Mouse (Mus musculus) G1E (cell line): ENCODE results near the gene Olfr9. TPM values are rescaled to one million over a fixed set of nuclear protein-coding genes. Genes with fewer than 3 reads are reported as not detected.
"Not testable (repeated sequence)": the region's sequence is repeated elsewhere in the genome, so short reads cannot be mapped to it uniquely, and the experiment has no call there.

Experiments used
- ATAC-seq: 2 replicates; pipeline ENCODE4 v1.8.0; 2016; ENCODE audit warnings: mild to moderate bottlenecking; ENCODE audit not compliant: insufficient number of reproducible peaks, poor library complexity, low FRiP score, severe bottlenecking; ENCODE audit errors: extremely low read depth
- DNase-seq: peaks from one replicate; pipeline ENCODE4 v3.0.0; 2012; ENCODE audit warnings: low spot score
- H3K27me3 ChIP-seq: 2 replicates; pipeline ENCODE4 v1.6.1; 2012; ENCODE audit warnings: mild to moderate bottlenecking, low read length, inconsistent platforms; ENCODE audit not compliant: insufficient read depth
- H3K36me3 ChIP-seq: replicated peaks from 2 replicates; pipeline ENCODE3; 2012; ENCODE audit warnings: mild to moderate bottlenecking, inconsistent platforms
- H3K4me1 ChIP-seq: 2 replicates; pipeline ENCODE4 v1.6.1; 2012; ENCODE audit warnings: low read depth, low read length, inconsistent platforms, mixed read lengths; ENCODE audit not compliant: insufficient read depth
- H3K4me3 ChIP-seq: 2 replicates; pipeline ENCODE4 v1.5.1; 2012; ENCODE audit warnings: low read depth, mild to moderate bottlenecking, inconsistent platforms, low read length, moderate library complexity, mixed read lengths
- H3K9me3 ChIP-seq: replicated peaks from 2 replicates; pipeline ENCODE4 v1.6.1; 2012; ENCODE audit warnings: inconsistent platforms
- CTCF ChIP-seq: IDR thresholded peaks from 2 replicates; pipeline ENCODE4 v1.5.1; 2012; ENCODE audit warnings: low read depth, low read length, inconsistent platforms, mixed read lengths
- GATA1 ChIP-seq: IDR thresholded peaks from 2 replicates; pipeline ENCODE4 v1.6.1; 2012; ENCODE audit warnings: borderline replicate concordance, low read length, inconsistent platforms, mixed read lengths
- GATA2 ChIP-seq: IDR thresholded peaks from 2 replicates; pipeline ENCODE4 v1.6.1; 2012; ENCODE audit warnings: low read depth, low read length, inconsistent platforms, borderline replicate concordance
- POLR2AphosphoS5 ChIP-seq: IDR thresholded peaks from 2 replicates; pipeline ENCODE4 v1.6.1; 2012; ENCODE audit warnings: low read depth, low read length, inconsistent platforms; ENCODE audit not compliant: insufficient replicate concordance
- TAL1 ChIP-seq: conservative IDR thresholded peaks from 2 replicates; pipeline ENCODE4 v1.6.1; 2012; ENCODE audit warnings: low read depth, low read length, inconsistent platforms, mixed read lengths
- polyA plus RNA-seq: library from polyadenylated mRNA; stranded (reverse); fragments of >175 nt; gene quantifications from 2 replicates; pipeline ENCODE4 v1.2.3, GENCODE M21; 2012
- total RNA-seq, 2 experiments: library from RNA; stranded (forward) in 1 of 2; stranded (reverse) in 1 of 2; fragments of 200-1000 nt in 1 of 2; fragments of >200 nt in 1 of 2; fragmentation: Nextera tagmentation in 1 of 2; gene quantifications; 2 replicates each; pipeline ENCODE4 v1.2.3; 2014 to 2017

Olfr9 gene
- total and polyA plus RNA-seq, 3 experiments = 0.11 TPM; not detected in 2

- H3K4me3 ChIP-seq = no peak overlapping the region; the same call in 1 of the 2 replicates
- no peaks in the 10 kb centered on the region for H3K27me3 ChIP-seq
- no peaks in the 10 kb centered on the region for H3K9me3 ChIP-seq
- H3K36me3 ChIP-seq = no peaks in the 10 kb centered on the region
- no peak for ATAC-seq
- no peak for TF ChIP-seq TAL1
- TF ChIP-seq POLR2AphosphoS5 = no peak
- TF ChIP-seq GATA1 = no peak
- TF ChIP-seq CTCF = no peak
- DNase-seq = no peak
- H3K4me1 ChIP-seq = peaks cover 4% of the 10 kb centered on the region; the same call in 1 of the 2 replicates
Measured at GRCm38 (mm10) chr10:128996523-128997040, 7.4 kb downstream of the Olfr9 start.

DNA sequence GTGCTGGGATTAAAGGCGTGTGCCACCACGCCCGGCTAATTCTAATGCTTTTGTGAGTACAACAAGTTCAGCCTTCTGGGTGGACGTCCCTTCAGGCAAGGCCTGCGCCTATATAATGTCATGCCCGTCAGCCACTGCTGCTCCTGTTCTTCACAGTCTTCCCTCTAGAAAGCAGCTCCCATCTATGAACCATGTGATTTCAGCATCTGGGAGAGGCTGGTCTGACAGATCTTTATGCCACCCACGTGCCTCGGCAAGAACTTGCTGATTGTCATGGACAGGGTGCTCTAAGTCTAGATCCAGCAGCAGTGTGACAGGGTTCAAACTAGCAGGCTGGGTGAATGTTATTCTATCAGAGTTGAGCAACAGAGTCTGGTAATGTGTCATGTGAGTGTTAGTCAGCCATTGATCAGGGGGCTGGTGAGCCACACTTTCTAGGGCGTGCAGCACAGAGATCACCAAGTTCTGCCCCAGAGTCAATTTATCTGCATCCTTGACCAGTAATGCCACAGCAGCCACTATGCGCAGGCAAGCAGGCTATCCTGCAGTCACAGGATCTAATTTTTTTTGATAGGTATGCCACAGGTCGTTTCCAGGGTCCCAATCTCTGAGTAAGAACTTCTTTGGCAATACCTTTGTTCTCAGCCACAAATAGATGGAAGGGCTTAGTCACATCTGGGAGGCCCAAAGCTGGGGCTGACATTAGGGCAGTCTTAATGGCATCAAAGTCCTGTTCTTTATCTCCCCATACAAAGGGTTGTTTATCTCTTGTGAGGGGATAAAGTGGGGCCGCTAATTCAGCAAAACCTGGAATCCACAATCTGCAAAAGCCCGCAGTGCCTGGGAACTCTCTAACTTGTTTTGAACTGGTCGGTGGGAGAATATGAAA lies 15.0 kb downstream of the Olfr9 start:
- DNase-seq (no peak), ATAC-seq (0 out of 2 replicates have a peak, but pooled peaks have one; percentile 6)
- no peak for TF ChIP-seq GATA2
- TF ChIP-seq CTCF = no peak
- TF ChIP-seq GATA1 = no peak
- TF ChIP-seq TAL1 = no peak
- no peak for TF ChIP-seq POLR2AphosphoS5
- Histone ChIP-seq H3K36me3 (no peaks in the 10 kb centered on the region), H3K27me3 (no peaks in the 10 kb centered on the region), H3K4me1 (peaks cover 2% of the 10 kb centered on the region; the same call in 1 of the 2 replicates), H3K9me3 (no peaks in the 10 kb centered on the region), H3K4me3 (no peak overlapping the region)

- no peaks in the 10 kb centered on the region for H3K36me3 ChIP-seq
- TF ChIP-seq GATA1 = no peak
- no peak for TF ChIP-seq CTCF
- no peak for TF ChIP-seq TAL1
- no peak for TF ChIP-seq POLR2AphosphoS5
- no peak for TF ChIP-seq GATA2
- H3K9me3 ChIP-seq = no peaks in the 10 kb centered on the region
- DNase-seq (no peak), ATAC-seq (no peak)
- no peaks in the 10 kb centered on the region for H3K27me3 ChIP-seq
- H3K4me1 ChIP-seq = no peaks in the 10 kb centered on the region
- H3K4me3 ChIP-seq = no peak within 1 kb of the TSS
Measured at GRCm38 (mm10) chr10:129010288-129010841, 21.1 kb downstream of the Olfr9 start, which contains the start of gene Olfr763. TSS of gene Olfr763 (plus strand) at chr10:129010791.

DNA sequence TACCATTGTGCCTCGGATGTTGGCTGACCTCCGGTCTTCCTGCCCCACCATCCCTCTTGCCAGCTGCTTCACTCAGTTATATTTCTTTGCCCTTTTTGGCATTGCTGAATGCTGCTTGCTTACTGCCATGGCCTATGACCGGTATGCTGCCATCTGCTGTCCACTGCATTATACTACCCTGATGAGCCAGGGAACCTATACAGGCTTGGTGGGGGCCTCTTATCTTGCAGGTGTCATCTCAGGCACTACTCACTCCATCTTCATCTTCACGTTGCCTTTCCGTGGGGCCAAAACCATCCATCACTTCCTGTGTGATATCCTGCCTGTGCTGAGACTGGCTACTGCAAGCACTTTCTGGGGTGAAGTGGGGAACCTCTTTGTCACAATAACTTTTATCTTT lies 22.3 kb downstream of the Olfr9 start:
- not testable (repeated sequence) for H3K27me3 ChIP-seq, H3K36me3 ChIP-seq, H3K4me3 ChIP-seq, DNase-seq, H3K9me3 ChIP-seq, H3K4me1 ChIP-seq
- ATAC-seq = peak; percentile 65

- ATAC-seq (no peak), DNase-seq (no peak)
- no peaks in the 10 kb centered on the region for H3K9me3 ChIP-seq
- H3K4me3 ChIP-seq = no peak overlapping the region
- no peaks in the 10 kb centered on the region for H3K36me3 ChIP-seq
- TF ChIP-seq GATA1 (no peak), POLR2AphosphoS5 (no peak), GATA2 (no peak), CTCF (no peak), TAL1 (no peak)
- H3K27me3 ChIP-seq = no peaks in the 10 kb centered on the region
- no peaks in the 10 kb centered on the region for H3K4me1 ChIP-seq
Measured at GRCm38 (mm10) chr10:129014477-129014876, 25.2 kb downstream of the Olfr9 start.

DNA sequence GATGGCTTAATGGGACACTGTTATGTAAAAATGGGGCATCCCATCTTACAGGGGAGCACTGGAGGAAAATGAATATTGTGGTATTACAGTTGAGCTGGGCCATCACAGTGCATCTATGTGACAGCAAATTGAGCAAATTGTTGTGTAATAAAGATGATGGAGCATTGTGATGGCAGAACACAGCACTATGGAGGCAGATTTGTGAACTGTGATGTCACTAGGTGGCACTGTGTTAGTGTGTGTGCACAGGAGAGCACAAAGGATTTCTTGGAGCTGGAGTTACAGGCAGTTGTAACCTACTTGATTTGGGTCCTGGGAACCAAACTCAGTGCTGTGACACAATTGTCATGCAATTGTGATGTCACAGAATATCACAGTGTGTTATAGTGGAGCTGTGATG lies 34.1 kb downstream of the Olfr9 start:
- Histone ChIP-seq H3K4me1 (no peaks in the 10 kb centered on the region), H3K9me3 (no peaks in the 10 kb centered on the region), H3K4me3 (no peak overlapping the region), H3K27me3 (no peaks in the 10 kb centered on the region), H3K36me3 (no peaks in the 10 kb centered on the region)
- DNase-seq = no peak
- TF ChIP-seq TAL1 (no peak), GATA1 (no peak), POLR2AphosphoS5 (no peak), CTCF (no peak), GATA2 (no peak)
- ATAC-seq = no peak
